Comparison of ENCODE assay signal across 7 mouse cellular contexts in the genomic region with DNA sequence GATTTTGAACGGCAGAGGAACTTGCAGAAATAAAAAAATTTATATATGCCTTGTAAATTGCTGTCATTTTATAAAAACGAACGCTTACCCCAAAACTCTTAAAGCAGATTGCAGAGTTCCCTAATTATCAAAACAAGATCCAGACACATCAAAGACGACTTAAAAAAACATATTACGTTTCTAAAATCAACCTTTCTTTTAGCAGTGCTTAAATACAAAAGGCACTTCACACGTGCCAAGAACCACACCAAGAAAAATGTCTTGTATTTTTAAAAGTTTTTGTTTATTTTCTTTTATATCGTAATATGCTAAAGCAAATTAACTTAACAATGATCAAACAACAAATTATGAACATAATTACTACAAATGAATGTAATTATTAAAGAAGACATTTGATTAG. TPM values are rescaled to one million over a fixed set of nuclear protein-coding genes. Genes with fewer than 3 reads are reported as not detected.
DNase-seq lines count a peak whose midpoint lies in the region; ATAC-seq lines count a peak whose summit lies in the region.

No protein-coding gene starts in this region.

- ATAC-seq in lung, embryonic 16.5 days (ENCODE audit: low read depth), result no peak
- no peak for ATAC-seq in embryonic facial prominence, embryonic 14.5 days (ENCODE audit: low read depth)
- no peak for ATAC-seq in stomach, embryonic 14.5 days (ENCODE audit: insufficient number of reproducible peaks, insufficient read depth, low FRiP score, low read depth)
- no peak for ATAC-seq in activated CD4-positive, CD25-positive, alpha-beta regulatory T cell, adult 4 months

- H3K9ac ChIP-seq in lung, embryonic 16.5 days (ENCODE audit: low read length), result peak overlapping the region; percentile 93
- peak overlapping the region; percentile 81 for H3K9ac ChIP-seq in embryonic facial prominence, embryonic 14.5 days (ENCODE audit: low read depth, low read length)
- H3K9ac ChIP-seq in stomach, embryonic 14.5 days (replicated peaks; ENCODE audit: low read depth, low read length), result peak overlapping the region; percentile 54; the same call in 1 of the 2 replicates

- WGBS in lung, embryonic 16.5 days, result under 1% methylated on average over 7 of the region's 7 CpGs
- 1% methylated on average over 7 of the region's 7 CpGs for WGBS in embryonic facial prominence, embryonic 14.5 days
- WGBS in limb, embryonic 10.5 days, result 4% methylated on average over 7 of the region's 7 CpGs
- WGBS in stomach, embryonic 14.5 days, result 2% methylated on average over 7 of the region's 7 CpGs

- no peaks in the 10 kb centered on the region for H3K27me3 ChIP-seq in lung, embryonic 16.5 days (ENCODE audit: control insufficient read depth, insufficient read depth, low read depth, low read length)
- no peaks in the 10 kb centered on the region for H3K27me3 ChIP-seq in embryonic facial prominence, embryonic 14.5 days (replicated peaks; ENCODE audit: control insufficient read depth, insufficient read depth, low read length)
- H3K27me3 ChIP-seq in limb, embryonic 10.5 days (ENCODE audit: low read depth, poor library complexity, severe bottlenecking), result no peaks in the 10 kb centered on the region
- no peaks in the 10 kb centered on the region for H3K27me3 ChIP-seq in stomach, embryonic 14.5 days (ENCODE audit: control insufficient read depth, insufficient read depth, low read length)

- peaks cover 2% of the 10 kb centered on the region for H3K4me1 ChIP-seq in lung, embryonic 16.5 days (replicated peaks; ENCODE audit: control insufficient read depth, insufficient read depth, low read length)
- H3K4me1 ChIP-seq in embryonic facial prominence, embryonic 14.5 days (ENCODE audit: control insufficient read depth, insufficient read depth, low read length), result 0 out of 2 replicates have a peak, but pooled peaks cover 4% of the 10 kb centered on the region
- no peaks in the 10 kb centered on the region for H3K4me1 ChIP-seq in limb, embryonic 10.5 days
- H3K4me1 ChIP-seq in stomach, embryonic 14.5 days (ENCODE audit: control insufficient read depth, insufficient read depth, low read length), result no peaks in the 10 kb centered on the region

- peak overlapping the region; percentile 97 for H3K27ac ChIP-seq in lung, embryonic 16.5 days (ENCODE audit: low read length)
- peak overlapping the region; percentile 98 for H3K27ac ChIP-seq in embryonic facial prominence, embryonic 14.5 days (replicated peaks; ENCODE audit: low read depth, low read length)
- peak overlapping the region; percentile 91 for H3K27ac ChIP-seq in limb, embryonic 10.5 days
- H3K27ac ChIP-seq in stomach, embryonic 14.5 days (ENCODE audit: low read length), result no peak overlapping the region

- peak overlapping the region; percentile 88 for H3K4me3 ChIP-seq in lung, embryonic 16.5 days (ENCODE audit: low read length)
- H3K4me3 ChIP-seq in embryonic facial prominence, embryonic 14.5 days (ENCODE audit: low read depth, low read length), result peak overlapping the region; percentile 73
- peak overlapping the region; percentile 76 for H3K4me3 ChIP-seq in limb, embryonic 10.5 days
- H3K4me3 ChIP-seq in stomach, embryonic 14.5 days (ENCODE audit: low read depth, low read length), result peak overlapping the region; percentile 50

- DNase-seq in lung, postnatal 4 days, result no peak
- no peak for DNase-seq in embryonic facial prominence, embryonic 14.5 days (ENCODE audit: low spot score)
- DNase-seq in limb, embryonic 10.5 days (ENCODE audit: low spot score), result no peak
- no peak for DNase-seq in layer of hippocampus, postnatal 36 days

- H3K4me2 ChIP-seq in lung, embryonic 16.5 days (ENCODE audit: low read depth, low read length), result peak overlapping the region; percentile 73
- H3K4me2 ChIP-seq in embryonic facial prominence, embryonic 14.5 days (ENCODE audit: low read depth, low read length), result peak overlapping the region; percentile 72
- peak overlapping the region; percentile 56 for H3K4me2 ChIP-seq in stomach, embryonic 14.5 days (replicated peaks; ENCODE audit: low read depth, low read length)

- no peaks in the 10 kb centered on the region for H3K36me3 ChIP-seq in lung, embryonic 16.5 days (ENCODE audit: control insufficient read depth, insufficient read depth, low read length)
- no peaks in the 10 kb centered on the region for H3K36me3 ChIP-seq in embryonic facial prominence, embryonic 14.5 days (ENCODE audit: control insufficient read depth, insufficient read depth, low read length)
- H3K36me3 ChIP-seq in limb, embryonic 10.5 days, result 0 out of 2 replicates have a peak, but pooled peaks cover 2% of the 10 kb centered on the region
- H3K36me3 ChIP-seq in stomach, embryonic 14.5 days (ENCODE audit: control insufficient read depth, insufficient read depth, low read length), result peaks cover 2% of the 10 kb centered on the region; the same call in 1 of the 2 replicates

- no peaks in the 10 kb centered on the region for H3K9me3 ChIP-seq in lung, embryonic 16.5 days (ENCODE audit: control insufficient read depth, low read length)
- no peaks in the 10 kb centered on the region for H3K9me3 ChIP-seq in embryonic facial prominence, embryonic 14.5 days (ENCODE audit: control insufficient read depth, low read length)
- no peaks in the 10 kb centered on the region for H3K9me3 ChIP-seq in limb, embryonic 10.5 days (replicated peaks)
- H3K9me3 ChIP-seq in stomach, embryonic 14.5 days (ENCODE audit: control insufficient read depth, low read depth, low read length), result no peaks in the 10 kb centered on the region

RNA-seq across cellular contexts. Expression of a gene that starts 0.7 kb away (rescaled TPM):
- polyA plus RNA-seq in lung, embryonic 16.5 days (2015; fragmentation: Nextera tagmentation; extraction: Ambion mirVana), result 122 and 135 TPM in 2 replicates
- polyA plus RNA-seq in embryonic facial prominence, embryonic 14.5 days (2014; fragmentation: Nextera tagmentation; extraction: Ambion mirVana), result 127 and 154 TPM in 2 replicates
- 109 and 113 TPM in 2 replicates for polyA plus RNA-seq in limb, embryonic 10.5 days (2016; fragmentation: Nextera tagmentation; extraction: Ambion mirVana)
- 151 and 163 TPM in 2 replicates for polyA plus RNA-seq in stomach, embryonic 14.5 days (2014; fragmentation: Nextera tagmentation; extraction: Ambion mirVana)
- total RNA-seq in layer of hippocampus, postnatal 36 days (2021), result 10 to 100 TPM; 43.8 to 44.2 TPM
- 100 to 1,000 TPM; 140 to 178 TPM for polyA plus RNA-seq in activated CD4-positive, CD25-positive, alpha-beta regulatory T cell, adult 4 months (2017; shearing (Covaris generic))

RNA-seq across cellular contexts. Expression of a gene that starts 48.5 kb away (rescaled TPM):
- polyA plus RNA-seq in lung, embryonic 16.5 days (2015; fragmentation: Nextera tagmentation; extraction: Ambion mirVana), result 25.3 and 27.6 TPM in 2 replicates
- 27.6 and 29.4 TPM in 2 replicates for polyA plus RNA-seq in embryonic facial prominence, embryonic 14.5 days (2014; fragmentation: Nextera tagmentation; extraction: Ambion mirVana)
- polyA plus RNA-seq in limb, embryonic 10.5 days (2016; fragmentation: Nextera tagmentation; extraction: Ambion mirVana), result 26.2 and 32.4 TPM in 2 replicates
- 28.7 and 30.0 TPM in 2 replicates for polyA plus RNA-seq in stomach, embryonic 14.5 days (2014; fragmentation: Nextera tagmentation; extraction: Ambion mirVana)
- 10 to 100 TPM; 36.6 to 40.6 TPM for total RNA-seq in layer of hippocampus, postnatal 36 days (2021)
- 10 to 100 TPM; 11.3 to 14.9 TPM for polyA plus RNA-seq in activated CD4-positive, CD25-positive, alpha-beta regulatory T cell, adult 4 months (2017; shearing (Covaris generic))

RNA-seq across cellular contexts. Expression of a gene that starts 48.5 kb away (rescaled TPM):
- 34.6 and 41.6 TPM in 2 replicates for polyA plus RNA-seq in lung, embryonic 16.5 days (2015; fragmentation: Nextera tagmentation; extraction: Ambion mirVana)
- polyA plus RNA-seq in embryonic facial prominence, embryonic 14.5 days (2014; fragmentation: Nextera tagmentation; extraction: Ambion mirVana), result 29.1 and 30.8 TPM in 2 replicates
- polyA plus RNA-seq in limb, embryonic 10.5 days (2016; fragmentation: Nextera tagmentation; extraction: Ambion mirVana), result 33.5 and 34.5 TPM in 2 replicates
- 43.5 and 46.0 TPM in 2 replicates for polyA plus RNA-seq in stomach, embryonic 14.5 days (2014; fragmentation: Nextera tagmentation; extraction: Ambion mirVana)
- 10 to 100 TPM; 28.1 to 33.2 TPM for total RNA-seq in layer of hippocampus, postnatal 36 days (2021)
- 10 to 100 TPM; 66.2 to 71.8 TPM for polyA plus RNA-seq in activated CD4-positive, CD25-positive, alpha-beta regulatory T cell, adult 4 months (2017; shearing (Covaris generic))
